1 mouse cellular context compared by ENCODE assay signal in the genomic region with DNA sequence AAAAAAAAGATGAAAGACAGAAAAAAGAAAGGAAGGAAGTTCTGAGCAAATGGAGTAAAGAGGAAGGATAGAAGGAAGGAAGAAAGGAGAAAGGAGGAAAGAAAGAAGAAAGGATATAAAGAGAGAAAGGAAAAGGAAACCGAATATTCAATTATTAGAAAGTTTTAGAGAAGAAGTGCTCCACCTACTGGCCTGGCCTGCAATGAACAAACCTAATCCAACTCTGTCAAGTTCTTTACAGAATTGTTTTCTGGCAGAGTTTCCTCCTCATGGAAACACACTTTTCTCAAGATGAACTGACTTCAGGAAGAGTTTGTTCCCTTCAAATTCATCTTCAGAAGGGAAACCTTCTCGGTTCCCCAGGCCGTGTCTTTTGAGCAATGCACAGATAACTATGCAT.
A peak's percentile ranks its signal among the peaks of the same experiment; 100 is the strongest.
TF ChIP-seq lines count a peak whose summit lies in the region.

No protein-coding gene starts in this region.

TF ChIP-seq in CH12.LX, 34 proteins besides CTCF, POLR2A, EP300 and RAD21:
- TF ChIP-seq MAZ (IDR thresholded peaks at IDR 0.05; ENCODE audit: low read depth, low read length), result no peak
- peak; percentile 14; the same call in 1 of the 2 replicates for TF ChIP-seq SMC3 (IDR thresholded peaks at IDR 0.05; ENCODE audit: low read depth, low read length)
